Mouse (Mus musculus): Measurements from ENCODE around the gene Gm48551. TPM values are rescaled to one million over a fixed set of nuclear protein-coding genes. Genes with fewer than 3 reads are reported as not detected.

Gm48551 gene
- total RNA-seq, 2 experiments from 2014 or later = 3.4 to 5.0 TPM

GRCm38 (mm10) chr10:81422191-81422590 is 37.9 kb downstream of the Gm48551 start:
- DNase-seq (ENCODE audit: extremely low spot score in 1 of 2, low spot score in 2 of 2) = peak in 1 of 2 experiments; percentile 28
- intact Hi-C loops (cut with DNase I) = no loop called here

- intact Hi-C loops (cut with DNase I) = no loop called here
- peak in 1 of 2 experiments; percentile 15 for DNase-seq (ENCODE audit: extremely low spot score in 1 of 2, low spot score in 2 of 2)
Measured at GRCm38 (mm10) chr10:81422661-81423217, 38.5 kb downstream of the Gm48551 start.

- peak in 1 of 2 experiments; percentile 15 for DNase-seq (ENCODE audit: extremely low spot score in 1 of 2, low spot score in 2 of 2)
- intact Hi-C loops (cut with DNase I) = no loop called here
Measured at GRCm38 (mm10) chr10:81423476-81424245, 39.4 kb downstream of the Gm48551 start.

GRCm38 (mm10) chr10:81424246-81425051 is 40.2 kb downstream of the Gm48551 start:
- intact Hi-C loops (cut with DNase I) = no loop called here
- peak in 1 of 2 experiments; percentile 73 for DNase-seq (ENCODE audit: extremely low spot score in 1 of 2, low spot score in 2 of 2)

GRCm38 (mm10) chr10:81425236-81425850 is 41.1 kb downstream of the Gm48551 start:
- intact Hi-C loops (cut with DNase I) = no loop called here
- DNase-seq (ENCODE audit: extremely low spot score in 1 of 2, low spot score in 2 of 2) = peak in 1 of 2 experiments; percentile 62

- intact Hi-C loops (cut with DNase I) = no loop called here
- peak in 1 of 2 experiments; percentile 72 for DNase-seq (ENCODE audit: extremely low spot score in 1 of 2, low spot score in 2 of 2)
Measured at GRCm38 (mm10) chr10:81426081-81426671, 41.9 kb downstream of the Gm48551 start.

GRCm38 (mm10) chr10:81426897-81427296 is 42.6 kb downstream of the Gm48551 start:
- DNase-seq (ENCODE audit: extremely low spot score in 1 of 2, low spot score in 2 of 2) = peak in 1 of 2 experiments; percentile 82
- intact Hi-C loops (cut with DNase I) = no loop called here

GRCm38 (mm10) chr10:81427327-81427726 is 43.1 kb downstream of the Gm48551 start:
- intact Hi-C loops (cut with DNase I) = no loop called here
- DNase-seq (ENCODE audit: extremely low spot score in 1 of 2, low spot score in 2 of 2) = peak in 1 of 2 experiments; percentile 20

GRCm38 (mm10) chr10:81427804-81428506 is 43.7 kb downstream of the Gm48551 start:
- intact Hi-C loops (cut with DNase I) = no loop called here
- peak in 1 of 2 experiments; percentile 50 for DNase-seq (ENCODE audit: extremely low spot score in 1 of 2, low spot score in 2 of 2)

- peak in 1 of 2 experiments; percentile 22 for DNase-seq (ENCODE audit: extremely low spot score in 1 of 2, low spot score in 2 of 2)
- intact Hi-C loops (cut with DNase I) = no loop called here
Measured at GRCm38 (mm10) chr10:81428507-81428870, 44.2 kb downstream of the Gm48551 start.

- peak in 1 of 2 experiments; percentile 23 for DNase-seq (ENCODE audit: extremely low spot score in 1 of 2, low spot score in 2 of 2)
- intact Hi-C loops (cut with DNase I) = no loop called here
Measured at GRCm38 (mm10) chr10:81429092-81429491, 44.8 kb downstream of the Gm48551 start.

GRCm38 (mm10) chr10:81429605-81430061 is 45.4 kb downstream of the Gm48551 start:
- peak in 1 of 2 experiments; percentile 92 for DNase-seq (ENCODE audit: extremely low spot score in 1 of 2, low spot score in 2 of 2)
- intact Hi-C loops (cut with DNase I) = no loop called here

- intact Hi-C loops (cut with DNase I) = no loop called here
Measured at GRCm38 (mm10) chr10:81430141-81430830, 46.0 kb downstream of the Gm48551 start.

GRCm38 (mm10) chr10:81430831-81431525 is 46.7 kb downstream of the Gm48551 start:
- intact Hi-C loops (cut with DNase I) = no loop called here
- peak in 1 of 2 experiments; percentile 86 for DNase-seq (ENCODE audit: extremely low spot score in 1 of 2, low spot score in 2 of 2)

More at GRCm38 (mm10) chr10:81430141-81430830, 46.0 kb downstream of the Gm48551 start:
- peak in 1 of 2 experiments; percentile 91 for DNase-seq (ENCODE audit: extremely low spot score in 1 of 2, low spot score in 2 of 2)

- intact Hi-C loops (cut with DNase I) = no loop called here
- peak in 1 of 2 experiments; percentile 75 for DNase-seq (ENCODE audit: extremely low spot score in 1 of 2, low spot score in 2 of 2)
Measured at GRCm38 (mm10) chr10:81431526-81432168, 47.4 kb downstream of the Gm48551 start.

GRCm38 (mm10) chr10:81432169-81432867 is 48.1 kb downstream of the Gm48551 start:
- intact Hi-C loops (cut with DNase I) = no loop called here
- DNase-seq (ENCODE audit: extremely low spot score in 1 of 2, low spot score in 2 of 2) = peak in 1 of 2 experiments; percentile 54
